Mouse (Mus musculus) heart, embryonic 14.5 days (tissue): ENCODE measurements at regions not wholly inside any gene's neighbourhood (a gene's known extent, or its start where the extent isn't known, plus 50 kb on each side); places are given as distances from the start of the nearest gene placed in this dataset.

Experiments used
- ATAC-seq: fragments of 200-750 bp; cut with Nextera tagmentation; 2 replicates; pipeline ENCODE4 v1.8.0; 2017; ENCODE audit warnings: low read depth, moderate TSS enrichment; ENCODE audit not compliant: insufficient number of reproducible peaks, insufficient read depth, low FRiP score
- H3K27ac ChIP-seq, 2 experiments: fragments of 200-500 bp in 1 of 2; fragments of 300-500 bp in 1 of 2; sonication (generic) in 1 of 2; replicated peaks in 1 of 2; 2 replicates each; pipeline ENCODE4 v1.5.1; 2012 to 2014; ENCODE audit warnings: low read depth in 2 of 2, low read length in 2 of 2, control low read depth in 1 of 2, mild to moderate bottlenecking in 1 of 2, mixed read lengths in 1 of 2; ENCODE audit not compliant: control insufficient read depth in 1 of 2, insufficient read depth in 1 of 2
- H3K27me3 ChIP-seq: fragments of 300-500 bp; sonication (generic); 2 replicates; pipeline ENCODE4 v1.6.1; 2014; ENCODE audit warnings: mild to moderate bottlenecking, low read length, control low read depth; ENCODE audit not compliant: control insufficient read depth, insufficient read depth
- H3K36me3 ChIP-seq: fragments of 300-500 bp; sonication (generic); 2 replicates; pipeline ENCODE4 v1.6.1; 2014; ENCODE audit warnings: mild to moderate bottlenecking, control low read depth, low read length, mixed read lengths; ENCODE audit not compliant: control insufficient read depth, insufficient read depth
- H3K4me1 ChIP-seq, 2 experiments: fragments of 200-500 bp in 1 of 2; fragments of 300-500 bp in 1 of 2; sonication (generic) in 1 of 2; 2 replicates each; pipeline ENCODE4 v1.6.1; 2012 to 2014; ENCODE audit warnings: low read length in 2 of 2, control low read depth in 1 of 2, mixed read lengths in 1 of 2; ENCODE audit not compliant: control insufficient read depth in 2 of 2, insufficient read depth in 2 of 2
- H3K4me2 ChIP-seq: fragments of 300-500 bp; sonication (generic); 2 replicates; pipeline ENCODE4 v1.6.1; 2014; ENCODE audit warnings: mild to moderate bottlenecking, low read length
- H3K4me3 ChIP-seq, 2 experiments: fragments of 200-500 bp in 1 of 2; fragments of 300-500 bp in 1 of 2; sonication (generic) in 1 of 2; 2 replicates each; pipeline ENCODE4 v1.5.1; 2012 to 2014; ENCODE audit warnings: low read length in 2 of 2, mild to moderate bottlenecking in 2 of 2, control low read depth in 1 of 2, low read depth in 1 of 2, moderate library complexity in 1 of 2; ENCODE audit not compliant: control insufficient read depth in 1 of 2, insufficient read depth in 1 of 2
- H3K9ac ChIP-seq: fragments of 300-500 bp; sonication (generic); 2 replicates; pipeline ENCODE4 v1.6.1; 2014; ENCODE audit warnings: mild to moderate bottlenecking, low read length
- H3K9me3 ChIP-seq: fragments of 300-500 bp; sonication (generic); 2 replicates; pipeline ENCODE4 v1.6.1; 2016; ENCODE audit warnings: low read length, control low read depth; ENCODE audit not compliant: control insufficient read depth
- whole genome bisulfite sequencing: fragments of 180-500 bp; shearing (Covaris S2); extraction: QIAGEN DNeasy Blood & Tissue Kit; methylation state at CpG from one replicate; pipeline ENCODE4 v1.1.7; 2014; 5-methylcytosine and 5-hydroxymethylcytosine counted together

DNA sequence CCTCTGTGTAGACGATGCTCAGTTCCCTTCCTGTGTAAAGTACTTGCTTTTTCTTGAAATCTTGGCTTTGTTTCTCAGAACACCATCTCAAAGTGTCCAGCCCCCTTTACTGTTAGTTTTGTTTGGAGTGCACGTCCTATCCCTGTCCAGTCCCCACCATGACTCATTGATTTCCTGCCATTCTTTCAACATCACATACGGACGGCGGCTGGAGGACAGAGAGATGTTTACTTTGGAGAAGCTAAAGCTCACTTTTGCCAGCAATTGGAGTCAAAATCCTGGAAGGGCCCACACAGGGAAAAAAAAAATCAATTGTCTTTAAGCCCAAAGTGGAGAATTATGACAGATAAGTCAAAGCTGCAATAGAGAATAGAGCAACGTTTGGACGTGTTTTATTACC lies 51.8 kb downstream of the Gm5426 start:
- Histone ChIP-seq H3K9me3 (no peaks in the 10 kb centered on the region; the same call in 1 of the 2 replicates), H3K36me3 (no peaks in the 10 kb centered on the region), H3K9ac (no peak overlapping the region), H3K4me3 (no peak overlapping the region), H3K4me2 (no peak overlapping the region), H3K4me1 (0 out of 4 replicates have a peak, but pooled peaks cover 0 to 2% of the 10 kb centered on the region in 2 experiments), H3K27ac (peak overlapping the region; percentile 68 to 87), H3K27me3 (no peaks in the 10 kb centered on the region)
- peak; percentile 78 for ATAC-seq
- 52% methylated on average over 7 of the region's 7 CpGs for WGBS

DNA sequence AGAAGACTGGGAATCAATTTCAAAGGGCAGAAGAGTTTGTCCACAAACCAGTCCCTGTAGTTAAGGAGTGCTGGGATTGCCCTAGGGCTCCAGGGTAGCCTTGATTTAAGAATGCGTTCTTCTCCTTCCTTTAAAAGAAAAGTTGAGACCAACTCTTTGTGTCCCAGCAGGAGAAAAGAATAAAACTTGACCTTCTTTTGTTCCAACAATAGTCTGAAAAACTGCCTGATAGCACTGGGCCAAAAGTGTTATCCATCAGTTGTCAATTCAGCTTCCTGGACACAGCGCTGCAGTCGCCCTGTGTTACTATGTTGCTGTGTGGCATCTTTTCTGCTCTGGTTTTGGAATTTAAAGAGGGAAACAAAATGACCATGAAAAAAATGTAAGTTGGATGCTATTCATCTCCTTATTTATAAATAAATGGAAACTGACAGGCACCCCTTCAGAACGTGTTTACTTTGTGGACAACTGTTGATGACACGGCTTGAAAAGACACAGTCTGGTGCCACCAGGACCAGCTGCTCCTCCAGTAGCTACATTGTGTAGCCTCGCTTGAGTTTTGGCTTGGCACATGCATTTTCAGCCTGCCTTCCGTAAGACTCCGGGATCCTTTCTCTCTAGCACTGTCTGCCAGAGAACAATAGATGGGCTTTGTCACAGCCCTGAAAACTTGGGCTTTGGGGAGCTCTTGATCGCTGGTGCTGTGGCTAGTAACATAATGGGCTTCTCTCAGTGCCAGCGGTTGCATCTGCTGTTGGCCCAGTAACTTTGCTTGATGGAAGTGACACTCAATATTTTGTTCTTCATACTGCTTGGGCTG lies 54.0 kb downstream of the Gm5426 start:
- Histone ChIP-seq H3K4me1 (0 out of 4 replicates have a peak, but pooled peaks cover 0 to 2% of the 10 kb centered on the region in 2 experiments), H3K4me2 (no peak overlapping the region), H3K27me3 (no peaks in the 10 kb centered on the region), H3K4me3 (no peak overlapping the region), H3K36me3 (no peaks in the 10 kb centered on the region), H3K9me3 (no peaks in the 10 kb centered on the region; the same call in 1 of the 2 replicates), H3K9ac (no peak overlapping the region), H3K27ac (no peak overlapping the region)
- WGBS = 80% methylated on average over 10 of the region's 10 CpGs
- no peak for ATAC-seq

- H3K4me2 ChIP-seq = peak overlapping the region; percentile 49
- 51% methylated on average over 27 of the region's 27 CpGs for WGBS
- no peaks in the 10 kb centered on the region for H3K9me3 ChIP-seq
- ATAC-seq = no peak
- H3K4me1 ChIP-seq = peaks cover 5 to 8% of the 10 kb centered on the region in 2 experiments
- no peaks in the 10 kb centered on the region for H3K27me3 ChIP-seq
- peak overlapping the region; percentile 48; the same call in 1 of the 2 replicates for H3K9ac ChIP-seq
- H3K36me3 ChIP-seq = no peaks in the 10 kb centered on the region
- H3K27ac ChIP-seq = no peak overlapping the region
- no peak overlapping the region; a peak in 2 of 4 replicates for H3K4me3 ChIP-seq
Measured at GRCm38 (mm10) chr10:96200932-96201641, 64.7 kb downstream of the Gm5426 start.

DNA sequence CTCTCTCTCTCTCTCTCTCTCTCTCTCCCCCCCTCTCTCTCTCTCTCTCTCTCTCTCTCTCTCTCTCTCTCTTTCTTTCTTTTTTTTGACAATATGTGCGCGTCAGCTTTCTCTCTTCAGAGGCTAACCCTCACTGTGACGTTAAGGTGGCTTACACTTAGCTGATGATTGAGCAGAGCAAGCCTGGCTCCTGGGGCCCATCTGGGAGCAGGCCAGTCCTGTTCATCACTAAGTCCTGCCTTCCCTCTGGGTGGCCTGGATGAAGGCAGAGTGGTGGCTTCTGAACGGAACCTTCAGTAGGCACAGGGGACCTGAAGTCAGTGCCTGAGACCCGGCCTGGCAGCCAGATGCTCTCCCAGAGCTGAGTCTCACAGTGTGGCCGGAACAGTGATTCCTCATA lies 65.5 kb downstream of the Gm5426 start:
- no peaks in the 10 kb centered on the region for H3K27me3 ChIP-seq
- H3K4me2 ChIP-seq = no peak overlapping the region
- no peaks in the 10 kb centered on the region for H3K36me3 ChIP-seq
- no peak for ATAC-seq
- no peak overlapping the region for H3K4me3 ChIP-seq
- 68% methylated on average over 6 of the region's 6 CpGs for WGBS
- no peaks in the 10 kb centered on the region for H3K9me3 ChIP-seq
- H3K4me1 ChIP-seq = peaks cover 5 to 8% of the 10 kb centered on the region in 2 experiments
- no peak overlapping the region for H3K9ac ChIP-seq
- H3K27ac ChIP-seq = no peak overlapping the region

DNA sequence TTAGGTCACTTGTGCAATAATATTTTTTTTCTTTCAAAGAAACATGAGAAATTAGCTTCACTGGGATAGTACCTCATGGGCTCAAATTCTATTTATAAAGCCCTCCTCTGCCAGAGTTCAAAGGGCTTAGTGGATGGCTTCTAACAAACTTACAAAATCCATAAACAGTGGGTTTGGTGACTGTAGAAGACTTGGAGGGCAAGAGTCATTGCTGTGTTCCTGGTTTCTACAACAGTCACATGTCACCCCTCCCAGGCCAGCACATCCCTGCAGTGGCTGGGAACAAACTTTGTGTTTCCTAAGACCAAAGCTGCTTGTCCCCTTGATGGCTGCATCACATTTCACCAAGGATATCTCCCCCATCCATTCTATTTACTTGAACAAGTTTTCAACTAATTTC lies 66.5 kb downstream of the Gm5426 start:
- no peak overlapping the region for H3K4me2 ChIP-seq
- H3K36me3 ChIP-seq = no peaks in the 10 kb centered on the region
- H3K9ac ChIP-seq = no peak overlapping the region
- no peak overlapping the region for H3K4me3 ChIP-seq
- no peaks in the 10 kb centered on the region for H3K27me3 ChIP-seq
- H3K4me1 ChIP-seq = peaks cover 5 to 8% of the 10 kb centered on the region in 2 experiments
- ATAC-seq = no peak
- H3K27ac ChIP-seq = no peak overlapping the region
- no peaks in the 10 kb centered on the region for H3K9me3 ChIP-seq

GRCm38 (mm10) chr10:96204198-96204597 lies 67.8 kb downstream of the Gm5426 start:
- WGBS = 50% methylated on average over 5 of the region's 5 CpGs
- ATAC-seq = no peak
- H3K27ac ChIP-seq = no peak overlapping the region

GRCm38 (mm10) chr10:96209171-96209570 lies 72.8 kb downstream of the Gm5426 start:
- Histone ChIP-seq H3K9ac (no peak overlapping the region), H3K4me3 (no peak overlapping the region), H3K27ac (no peak overlapping the region), H3K27me3 (no peaks in the 10 kb centered on the region), H3K4me1 (peaks cover 2% of the 10 kb centered on the region in 2 experiments; a peak in 2 of 4 replicates), H3K9me3 (no peaks in the 10 kb centered on the region), H3K36me3 (no peaks in the 10 kb centered on the region), H3K4me2 (no peak overlapping the region)
- 88% methylated on average over 5 of the region's 5 CpGs for WGBS
- ATAC-seq = no peak

More at GRCm38 (mm10) chr10:96204198-96204597, 67.8 kb downstream of the Gm5426 start:
- no peak overlapping the region for H3K9ac ChIP-seq
- no peaks in the 10 kb centered on the region for H3K36me3 ChIP-seq
- H3K27me3 ChIP-seq = no peaks in the 10 kb centered on the region
- no peaks in the 10 kb centered on the region for H3K9me3 ChIP-seq
- no peak overlapping the region for H3K4me3 ChIP-seq
- H3K4me2 ChIP-seq = no peak overlapping the region
- H3K4me1 ChIP-seq = peaks cover 5 to 8% of the 10 kb centered on the region in 2 experiments
